Mouse (Mus musculus): Measurements from ENCODE around the gene Slc29a4. TPM values are rescaled to one million over a fixed set of nuclear protein-coding genes. Genes with fewer than 3 reads are reported as not detected.

The Slc29a4 gene
- total RNA-seq, 4 experiments from 2014 or later, result 19.9 to 51.4 (median 32.9) TPM

GRCm38 (mm10) chr5:142696865-142697264 lies 4.6 kb downstream of the Slc29a4 start:
- DNase-seq, result no peak

- no peak for DNase-seq
Measured at GRCm38 (mm10) chr5:142697742-142698141, 5.4 kb downstream of the Slc29a4 start.

GRCm38 (mm10) chr5:142700842-142701589 lies 8.7 kb downstream of the Slc29a4 start:
- no peak for DNase-seq

- DNase-seq, result no peak
Measured at GRCm38 (mm10) chr5:142701651-142702510, 9.6 kb downstream of the Slc29a4 start.

GRCm38 (mm10) chr5:142702511-142703138 lies 10.3 kb downstream of the Slc29a4 start:
- no peak for DNase-seq

GRCm38 (mm10) chr5:142703569-142703968 lies 11.3 kb downstream of the Slc29a4 start:
- no peak for DNase-seq

GRCm38 (mm10) chr5:142707709-142708108 lies 15.4 kb downstream of the Slc29a4 start:
- DNase-seq, result peak; percentile 47

GRCm38 (mm10) chr5:142709436-142709835 lies 17.1 kb downstream of the Slc29a4 start:
- DNase-seq, result no peak

- no peak for DNase-seq
Measured at GRCm38 (mm10) chr5:142712373-142712772, 20.1 kb downstream of the Slc29a4 start.

- DNase-seq, result peak; percentile 41
Measured at GRCm38 (mm10) chr5:142713966-142714365, 21.7 kb downstream of the Slc29a4 start.

- DNase-seq, result no peak
Measured at GRCm38 (mm10) chr5:142715059-142715458, 22.7 kb downstream of the Slc29a4 start.

GRCm38 (mm10) chr5:142716056-142716455 lies 23.7 kb downstream of the Slc29a4 start:
- DNase-seq, result no peak

- peak; percentile 39 for DNase-seq
Measured at GRCm38 (mm10) chr5:142718037-142718436, 25.7 kb downstream of the Slc29a4 start.

- DNase-seq, result no peak
Measured at GRCm38 (mm10) chr5:142718486-142718885, 26.2 kb downstream of the Slc29a4 start.

GRCm38 (mm10) chr5:142719897-142720296 lies 27.6 kb downstream of the Slc29a4 start:
- DNase-seq, result no peak

- no peak for DNase-seq
Measured at GRCm38 (mm10) chr5:142723520-142724133, 31.3 kb downstream of the Slc29a4 start.

GRCm38 (mm10) chr5:142724265-142724664 lies 32.0 kb downstream of the Slc29a4 start:
- DNase-seq, result no peak

- no peak for DNase-seq
Measured at GRCm38 (mm10) chr5:142726748-142727147, 34.4 kb downstream of the Slc29a4 start.

GRCm38 (mm10) chr5:142728301-142728700 lies 36.0 kb downstream of the Slc29a4 start:
- DNase-seq, result no peak

GRCm38 (mm10) chr5:142730295-142730694 lies 38.0 kb downstream of the Slc29a4 start:
- no peak for DNase-seq

GRCm38 (mm10) chr5:142731916-142732315 lies 39.6 kb downstream of the Slc29a4 start:
- DNase-seq, result no peak

- peak; percentile 70 for DNase-seq
Measured at GRCm38 (mm10) chr5:142739941-142740340, 47.6 kb downstream of the Slc29a4 start.
